Mouse (Mus musculus): ENCODE results near the gene Col25a1. TPM values are rescaled to one million over a fixed set of nuclear protein-coding genes. Genes with fewer than 3 reads are reported as not detected.

Gene Col25a1
- polyA plus RNA-seq, 1 experiment from 2014 or later: 3.4 TPM

DNA sequence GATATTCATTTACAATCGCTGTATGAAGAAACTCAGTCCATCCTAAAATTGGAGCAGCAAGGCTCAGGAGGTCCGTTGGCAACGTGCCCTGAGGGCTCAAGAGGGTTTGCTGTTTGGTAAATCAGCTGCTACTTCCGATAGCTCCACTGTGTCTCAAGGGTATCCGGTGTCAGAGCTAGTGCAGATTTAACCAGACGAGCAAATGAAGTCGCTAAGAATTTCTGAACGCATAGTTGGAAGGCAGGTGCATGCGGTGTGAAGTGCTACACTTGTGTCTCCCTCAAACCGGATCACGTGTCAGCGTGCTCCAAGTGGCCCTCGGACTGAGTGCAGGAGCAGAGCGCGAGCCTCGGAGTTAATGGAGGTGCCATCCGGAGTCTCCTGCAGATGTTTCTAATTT, 448.2 kb downstream of the Col25a1 start:
- Histone ChIP-seq H3K9ac (no peak overlapping the region), H3K4me3 (no peak overlapping the region), H3K27ac (no peak overlapping the region), H3K4me2 (no peak overlapping the region), H3K27me3 (0 out of 2 replicates have a peak, but pooled peaks cover 3% of the 10 kb centered on the region), H3K9me3 (no peaks in the 10 kb centered on the region), H3K36me3 (no peaks in the 10 kb centered on the region), H3K4me1 (replicated peaks) (peaks cover 5% of the 10 kb centered on the region; the same call in 1 of the 2 replicates)
- 66% methylated on average over 17 of the region's 17 CpGs for WGBS
- ATAC-seq (ENCODE audit: low FRiP score): no peak

GRCm38 (mm10) chr3:130581577-130581976, 450.3 kb downstream of the Col25a1 start:
- no peak overlapping the region for H3K4me2 ChIP-seq
- no peak overlapping the region for H3K4me3 ChIP-seq
- WGBS: 80% methylated on average over 2 of the region's 2 CpGs
- no peak overlapping the region for H3K27ac ChIP-seq
- no peaks in the 10 kb centered on the region for H3K9me3 ChIP-seq
- no peak overlapping the region for H3K9ac ChIP-seq
- ATAC-seq (ENCODE audit: low FRiP score): no peak
- H3K4me1 ChIP-seq (replicated peaks): peaks cover 5% of the 10 kb centered on the region; the same call in 1 of the 2 replicates
- H3K27me3 ChIP-seq: no peaks in the 10 kb centered on the region
- no peaks in the 10 kb centered on the region for H3K36me3 ChIP-seq

DNA sequence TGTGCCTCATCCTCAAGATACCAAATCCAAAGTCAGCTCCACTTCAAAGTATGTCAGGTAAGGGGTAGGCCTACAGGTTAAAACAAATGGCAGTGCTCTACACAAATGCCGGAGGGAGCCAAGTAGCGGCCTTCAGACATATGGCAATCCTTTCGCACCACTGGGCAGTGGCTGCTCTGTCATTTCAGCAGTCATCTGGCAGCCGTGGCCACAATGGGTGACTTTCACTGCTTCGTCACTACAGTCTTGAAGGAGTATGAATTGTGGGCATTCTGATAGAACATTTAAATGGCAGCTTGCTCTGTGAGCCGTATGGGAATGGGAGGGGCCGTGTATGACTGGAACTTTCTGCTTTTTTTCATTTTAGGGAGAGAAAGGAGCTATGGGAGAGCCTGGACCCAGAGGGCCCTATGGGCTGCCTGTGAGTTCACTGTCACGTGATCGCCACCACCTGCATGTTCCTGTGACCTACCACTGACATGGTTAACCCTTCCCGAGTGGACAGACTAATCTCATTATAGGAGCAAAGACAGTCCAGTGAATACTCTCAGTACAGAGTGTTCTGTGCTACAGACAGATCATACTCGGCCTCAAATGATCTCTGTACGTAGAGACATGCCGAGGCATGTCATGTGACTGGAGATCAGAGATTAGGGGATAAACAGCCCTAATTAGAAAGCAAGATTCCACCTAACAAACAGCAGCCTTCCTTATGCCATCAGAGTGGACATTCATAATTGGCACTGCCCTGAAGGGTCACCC, 451.8 kb downstream of the Col25a1 start:
- H3K4me3 ChIP-seq: no peak overlapping the region
- no peaks in the 10 kb centered on the region for H3K36me3 ChIP-seq
- peaks cover 5% of the 10 kb centered on the region; the same call in 1 of the 2 replicates for H3K4me1 ChIP-seq (replicated peaks)
- no peak overlapping the region for H3K4me2 ChIP-seq
- no peak overlapping the region for H3K9ac ChIP-seq
- no peaks in the 10 kb centered on the region for H3K27me3 ChIP-seq
- 80% methylated on average over 13 of the region's 13 CpGs for WGBS
- ATAC-seq (ENCODE audit: low FRiP score): no peak
- H3K27ac ChIP-seq: no peak overlapping the region
- no peaks in the 10 kb centered on the region for H3K9me3 ChIP-seq

- 88% methylated on average over 7 of the region's 7 CpGs for WGBS
- Histone ChIP-seq H3K9me3 (no peaks in the 10 kb centered on the region), H3K27ac (no peak overlapping the region), H3K4me1 (replicated peaks) (peaks cover 5% of the 10 kb centered on the region; the same call in 1 of the 2 replicates), H3K9ac (no peak overlapping the region), H3K27me3 (no peaks in the 10 kb centered on the region), H3K36me3 (no peaks in the 10 kb centered on the region), H3K4me2 (no peak overlapping the region), H3K4me3 (no peak overlapping the region)
- ATAC-seq (ENCODE audit: low FRiP score): no peak
Observed at GRCm38 (mm10) chr3:130584007-130584406, 452.7 kb downstream of the Col25a1 start.

DNA sequence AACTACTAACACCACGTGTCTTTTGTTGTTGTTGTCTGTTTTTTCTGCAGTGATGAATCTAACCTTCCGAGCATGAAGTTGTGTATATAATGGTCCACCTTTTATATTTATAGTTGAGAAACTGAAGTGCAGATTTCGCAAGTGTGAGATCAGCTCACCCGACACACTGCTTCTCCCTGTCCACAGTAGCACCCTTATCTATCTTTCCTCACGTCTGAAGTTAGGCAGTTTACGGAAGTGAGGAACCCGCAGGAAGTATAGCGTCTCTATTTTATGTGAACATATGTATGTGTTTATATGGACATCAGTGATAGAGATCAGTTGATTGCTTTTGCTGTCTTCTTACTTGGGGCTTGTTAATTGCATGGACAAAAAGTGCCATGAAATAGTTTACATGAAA, 463.7 kb downstream of the Col25a1 start:
- no peak for ATAC-seq (ENCODE audit: low FRiP score)
- Histone ChIP-seq H3K9me3 (no peaks in the 10 kb centered on the region), H3K36me3 (no peaks in the 10 kb centered on the region), H3K27me3 (no peaks in the 10 kb centered on the region), H3K4me2 (no peak overlapping the region), H3K4me3 (no peak overlapping the region), H3K27ac (no peak overlapping the region), H3K9ac (no peak overlapping the region), H3K4me1 (replicated peaks) (no peaks in the 10 kb centered on the region)
- WGBS: 94% methylated on average over 8 of the region's 8 CpGs

DNA sequence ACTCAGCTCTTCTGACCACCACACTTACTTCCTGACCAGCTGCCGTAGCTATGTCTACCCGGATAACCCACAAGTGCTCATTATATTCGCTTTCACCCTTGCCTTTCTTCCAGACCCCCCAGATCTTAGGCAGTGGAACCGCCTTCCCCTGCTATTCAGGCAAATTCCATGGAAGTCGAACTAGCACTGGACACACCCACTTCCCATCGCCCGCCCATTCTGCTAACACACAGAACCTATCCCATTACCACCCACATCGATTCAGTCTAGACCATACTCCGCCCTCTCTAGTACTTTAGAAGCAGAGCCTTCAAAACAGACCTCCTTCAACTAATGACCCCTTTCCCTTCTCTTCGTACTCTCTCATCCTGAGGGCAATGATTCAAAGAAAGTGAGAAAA, 470.2 kb downstream of the Col25a1 start:
- Histone ChIP-seq H3K4me3 (no peak overlapping the region), H3K4me2 (no peak overlapping the region), H3K9me3 (no peaks in the 10 kb centered on the region), H3K36me3 (no peaks in the 10 kb centered on the region), H3K27me3 (no peaks in the 10 kb centered on the region), H3K9ac (no peak overlapping the region), H3K27ac (no peak overlapping the region), H3K4me1 (replicated peaks) (no peaks in the 10 kb centered on the region)
- 81% methylated on average over 10 of the region's 10 CpGs for WGBS
- no peak for ATAC-seq (ENCODE audit: low FRiP score)

DNA sequence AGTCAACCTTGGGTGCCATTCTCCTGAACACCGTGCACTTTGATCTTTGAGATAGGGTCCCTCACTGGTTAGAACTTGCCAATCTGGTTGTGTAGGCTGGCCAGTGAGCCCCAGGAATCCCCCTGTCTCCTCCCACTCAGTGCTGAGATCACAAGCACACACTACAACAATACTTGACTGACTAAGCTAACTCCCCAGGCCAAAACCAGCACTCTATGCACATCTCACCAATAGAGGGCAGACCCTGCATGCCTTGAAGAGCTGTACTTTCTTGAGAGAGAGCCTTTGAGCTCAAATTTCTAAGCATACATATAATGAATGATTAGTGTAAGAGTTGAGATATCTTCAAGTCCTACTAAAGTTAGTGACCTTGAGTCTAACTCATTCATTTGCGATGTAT, 476.6 kb downstream of the Col25a1 start:
- 88% methylated on average over 2 of the region's 2 CpGs for WGBS
- ATAC-seq (ENCODE audit: low FRiP score): no peak

GRCm38 (mm10) chr3:130614444-130614843, 483.1 kb downstream of the Col25a1 start:
- Histone ChIP-seq H3K27ac (no peak overlapping the region), H3K27me3 (0 out of 2 replicates have a peak, but pooled peaks cover 6% of the 10 kb centered on the region), H3K36me3 (no peaks in the 10 kb centered on the region), H3K4me2 (no peak overlapping the region), H3K4me1 (replicated peaks) (peaks cover 6% of the 10 kb centered on the region), H3K9me3 (no peaks in the 10 kb centered on the region), H3K4me3 (no peak overlapping the region), H3K9ac (no peak overlapping the region)
- no peak for ATAC-seq (ENCODE audit: low FRiP score)
- 89% methylated on average over 9 of the region's 9 CpGs for WGBS

More for the DNA sequence above, 476.6 kb downstream of the Col25a1 start:
- Histone ChIP-seq H3K27me3 (no peaks in the 10 kb centered on the region), H3K4me1 (replicated peaks) (no peaks in the 10 kb centered on the region), H3K4me3 (no peak overlapping the region), H3K36me3 (no peaks in the 10 kb centered on the region), H3K9me3 (no peaks in the 10 kb centered on the region), H3K4me2 (no peak overlapping the region), H3K27ac (no peak overlapping the region), H3K9ac (no peak overlapping the region)

- no peak for ATAC-seq (ENCODE audit: low FRiP score)
- Histone ChIP-seq H3K4me1 (replicated peaks) (peaks cover 6% of the 10 kb centered on the region), H3K9ac (no peak overlapping the region), H3K36me3 (no peaks in the 10 kb centered on the region), H3K9me3 (no peaks in the 10 kb centered on the region), H3K4me2 (no peak overlapping the region), H3K4me3 (no peak overlapping the region), H3K27ac (no peak overlapping the region), H3K27me3 (0 out of 2 replicates have a peak, but pooled peaks cover 6% of the 10 kb centered on the region)
- 59% methylated on average over 8 of the region's 8 CpGs for WGBS
Observed at GRCm38 (mm10) chr3:130615625-130616024, 484.3 kb downstream of the Col25a1 start.

DNA sequence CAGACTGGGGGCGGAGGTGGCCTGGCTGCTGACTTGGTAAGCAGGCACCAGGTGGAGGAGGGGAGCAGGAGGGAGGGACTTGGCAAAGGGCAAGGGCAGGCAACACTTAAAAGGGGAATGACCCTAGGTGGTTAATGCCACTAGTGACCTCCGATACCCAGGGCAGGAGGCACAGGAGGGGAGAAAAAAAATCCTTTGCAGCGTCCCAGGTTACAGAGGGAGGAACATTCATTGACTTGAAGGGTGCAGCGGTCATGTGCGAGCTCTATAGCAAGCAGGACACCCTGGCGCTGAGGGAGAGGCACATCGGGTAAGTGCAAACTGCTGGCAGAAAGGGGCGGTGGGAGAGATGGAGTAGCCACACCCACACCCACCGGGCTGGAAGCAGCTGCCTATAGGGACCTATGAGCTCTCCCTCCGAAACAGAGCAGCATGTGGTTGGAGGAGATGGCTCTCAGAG, 486.2 kb downstream of the Col25a1 start, which contains the start of gene Etnppl:
Etnppl (plus strand) TSS at position 10 of the 460 bp plus-strand sequence.
- Histone ChIP-seq H3K27me3 (0 out of 2 replicates have a peak, but pooled peaks cover 6% of the 10 kb centered on the region), H3K27ac (no peak within 1 kb of the TSS), H3K4me3 (no peak within 1 kb of the TSS), H3K4me1 (replicated peaks) (peaks cover 6% of the 10 kb centered on the region), H3K9ac (no peak within 1 kb of the TSS), H3K4me2 (peak within 1 kb of the TSS; percentile 46), H3K9me3 (no peaks in the 10 kb centered on the region), H3K36me3 (no peaks in the 10 kb centered on the region)
- no peak for ATAC-seq (ENCODE audit: low FRiP score)
- 5% methylated on average over 10 of the region's 10 CpGs for WGBS

DNA sequence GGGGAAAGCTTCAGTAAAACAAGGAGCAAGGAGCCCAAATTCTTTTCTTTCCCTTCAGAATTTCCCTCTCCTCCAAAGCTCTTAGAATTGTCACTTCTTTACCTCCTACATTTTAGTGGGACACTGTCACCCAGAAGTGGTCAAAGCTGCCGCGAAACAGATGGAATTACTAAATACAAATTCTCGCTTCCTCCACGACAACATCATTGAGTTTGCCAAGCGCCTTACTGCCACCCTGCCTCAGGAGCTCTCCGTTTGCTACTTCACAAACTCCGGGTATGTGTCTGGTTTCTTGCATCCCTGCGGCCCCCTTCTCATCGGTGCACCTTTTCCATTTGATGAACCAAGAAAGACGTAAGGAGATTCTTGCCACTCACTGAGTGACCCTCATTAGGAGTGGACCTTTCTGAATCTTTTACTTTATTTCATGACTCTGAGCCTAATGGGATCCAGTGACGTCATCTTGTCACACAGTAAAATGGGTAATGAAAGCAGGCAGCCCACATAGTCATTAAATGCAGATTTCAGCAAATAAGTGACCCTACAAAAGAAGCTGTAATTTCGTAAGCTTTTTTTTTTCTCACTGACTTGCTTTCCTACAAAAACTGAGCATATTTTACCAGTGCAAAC, 489.3 kb downstream of the Col25a1 start:
- WGBS: 75% methylated on average over 12 of the region's 12 CpGs
- Histone ChIP-seq H3K4me2 (no peak overlapping the region), H3K27me3 (0 out of 2 replicates have a peak, but pooled peaks cover 6% of the 10 kb centered on the region), H3K9me3 (no peaks in the 10 kb centered on the region), H3K27ac (no peak overlapping the region), H3K36me3 (no peaks in the 10 kb centered on the region), H3K4me3 (no peak overlapping the region), H3K4me1 (replicated peaks) (peaks cover 6% of the 10 kb centered on the region), H3K9ac (no peak overlapping the region)
- ATAC-seq (ENCODE audit: low FRiP score): no peak

DNA sequence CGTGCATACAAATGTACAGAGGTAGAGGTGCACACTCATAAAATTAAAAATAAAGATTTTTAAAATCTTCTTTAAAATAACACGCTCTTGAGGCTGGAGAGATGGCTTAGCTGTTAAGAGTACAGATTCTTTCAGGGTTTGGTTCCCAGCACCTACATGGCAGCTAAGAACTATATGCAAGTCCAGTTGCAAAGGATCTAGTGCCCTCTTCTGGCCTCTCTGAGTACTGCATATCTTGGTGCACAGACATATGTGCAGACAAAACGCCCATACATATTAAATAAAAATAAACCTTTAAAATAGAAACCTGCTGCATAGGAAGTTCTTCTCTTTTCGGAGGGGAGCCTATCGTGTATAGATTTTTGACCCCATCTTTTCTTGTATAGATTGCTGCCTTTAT, 497.1 kb downstream of the Col25a1 start:
- Histone ChIP-seq H3K4me2 (no peak overlapping the region), H3K9ac (no peak overlapping the region)
- WGBS: 92% methylated on average over 5 of the region's 5 CpGs

More for the DNA sequence above, 497.1 kb downstream of the Col25a1 start:
- Histone ChIP-seq H3K4me3 (no peak overlapping the region), H3K4me1 (replicated peaks) (no peaks in the 10 kb centered on the region), H3K36me3 (no peaks in the 10 kb centered on the region), H3K9me3 (no peaks in the 10 kb centered on the region), H3K27ac (no peak overlapping the region), H3K27me3 (no peaks in the 10 kb centered on the region)
- no peak for ATAC-seq (ENCODE audit: low FRiP score)

All from hindbrain, embryonic 13.5 days (tissue).